8 mouse cellular contexts compared by ENCODE assay signal in genomic region chr4:155236737-155237385, GRCm38 (mm10). TPM values are rescaled to one million over a fixed set of nuclear protein-coding genes. Genes with fewer than 3 reads are reported as not detected.
DNase-seq lines count a peak whose midpoint lies in the region; ATAC-seq lines count a peak whose summit lies in the region.

No protein-coding gene starts in this region.

- DNase-seq in heart, adult 9 months (ENCODE audit: low spot score in 2 of 2): no peak
- peak; percentile 3 for DNase-seq in testis, postnatal 14 days (ENCODE audit: low spot score)
- DNase-seq in testis, postnatal 10 days (ENCODE audit: low spot score): no peak
- DNase-seq in left cerebral cortex, adult 18-20 months (ENCODE audit: low spot score in 2 of 2): no peak
- no peak for DNase-seq in frontal cortex, postnatal 10 days (ENCODE audit: low spot score in 2 of 2)
- no peak for DNase-seq in ovary, adult 18-20 months (ENCODE audit: low spot score)

- H3K4me1 ChIP-seq in heart, embryonic 14.5 days (ENCODE audit: control insufficient read depth in 2 of 2, insufficient read depth in 2 of 2, low read length in 2 of 2): peaks cover 48 to 53% of the 10 kb centered on the region in 2 experiments
- H3K4me1 ChIP-seq in lung, embryonic 15.5 days: peaks cover 56% of the 10 kb centered on the region

- no peaks in the 10 kb centered on the region for H3K36me3 ChIP-seq in heart, embryonic 14.5 days (ENCODE audit: control insufficient read depth, insufficient read depth, low read length)
- H3K36me3 ChIP-seq in lung, embryonic 15.5 days: no peaks in the 10 kb centered on the region

- peak overlapping the region; percentile 71 for H3K9ac ChIP-seq in heart, embryonic 14.5 days (ENCODE audit: low read length)
- H3K9ac ChIP-seq in lung, embryonic 15.5 days: no peak overlapping the region; the same call in 1 of the 2 replicates

- H3K4me3 ChIP-seq in heart, embryonic 14.5 days (ENCODE audit: control insufficient read depth in 1 of 2, insufficient read depth in 1 of 2, low read depth in 1 of 2, low read length in 2 of 2): no peak overlapping the region
- H3K4me3 ChIP-seq in lung, embryonic 15.5 days: no peak overlapping the region

- H3K9me3 ChIP-seq in heart, embryonic 14.5 days (ENCODE audit: control insufficient read depth, low read length): no peaks in the 10 kb centered on the region
- no peaks in the 10 kb centered on the region for H3K9me3 ChIP-seq in lung, embryonic 15.5 days

- H3K4me2 ChIP-seq in heart, embryonic 14.5 days (ENCODE audit: low read length): no peak overlapping the region
- H3K4me2 ChIP-seq in lung, embryonic 15.5 days: peak overlapping the region; percentile 19; the same call in 1 of the 2 replicates

- no peaks in the 10 kb centered on the region for H3K27me3 ChIP-seq in heart, embryonic 14.5 days (ENCODE audit: control insufficient read depth, insufficient read depth, low read length)
- no peaks in the 10 kb centered on the region for H3K27me3 ChIP-seq in lung, embryonic 15.5 days

- no peak for ATAC-seq in heart, embryonic 14.5 days (ENCODE audit: insufficient number of reproducible peaks, insufficient read depth, low FRiP score, low read depth)
- peak; percentile 31 for ATAC-seq in lung, embryonic 15.5 days (ENCODE audit: borderline replicate concordance, extremely low read depth, low FRiP score, low TSS enrichment)

- H3K27ac ChIP-seq in heart, embryonic 14.5 days (replicated peaks in 1 of 2; ENCODE audit: control insufficient read depth in 1 of 2, insufficient read depth in 1 of 2, low read depth in 2 of 2, low read length in 2 of 2): peak overlapping the region; percentile 99 to 100
- peak overlapping the region; percentile 100 for H3K27ac ChIP-seq in lung, embryonic 15.5 days

- WGBS in heart, embryonic 14.5 days: 82% methylated on average over 12 of the region's 12 CpGs
- 56% methylated on average over 12 of the region's 12 CpGs for WGBS in lung, embryonic 15.5 days

RNA-seq across cellular contexts. Expression of gene Faap20, which starts 12.7 kb away (rescaled TPM):
- polyA plus RNA-seq in heart, embryonic 14.5 days (2014; fragmentation: Nextera tagmentation; extraction: Ambion mirVana): 68.5 and 74.8 TPM in 2 replicates
- 83.4 and 83.5 TPM in 2 replicates for polyA plus RNA-seq in lung, embryonic 15.5 days (2015; fragmentation: Nextera tagmentation; extraction: Ambion mirVana)
- total RNA-seq in left cerebral cortex, adult 18-20 months (2021): 10 to 100 TPM; 28.0 to 29.5 TPM

RNA-seq across cellular contexts. Expression of gene Ski, which starts 14.5 kb away (rescaled TPM):
- 16.2 TPM in 2 replicates for polyA plus RNA-seq in heart, embryonic 14.5 days (2014; fragmentation: Nextera tagmentation; extraction: Ambion mirVana)
- polyA plus RNA-seq in lung, embryonic 15.5 days (2015; fragmentation: Nextera tagmentation; extraction: Ambion mirVana): 16.1 and 16.9 TPM in 2 replicates
- total RNA-seq in left cerebral cortex, adult 18-20 months (2021): 100 to 1,000 TPM; 115 to 128 TPM
